Mouse (Mus musculus) myocyte (in vitro differentiated cells): ENCODE data around the gene Sh2d4b.

ENCODE experiments used
- CEBPB ChIP-seq: IDR thresholded peaks from 2 replicates; pipeline ENCODE4 v1.6.1; 2011; ENCODE audit warnings: mild to moderate bottlenecking, moderate library complexity; ENCODE audit not compliant: poor library complexity, insufficient read depth, severe bottlenecking
- E2F4 ChIP-seq: IDR thresholded peaks from one replicate; pipeline ENCODE4 v1.6.1; 2011; ENCODE audit warnings: mild to moderate bottlenecking, control low read depth, moderate library complexity; ENCODE audit not compliant: insufficient read depth
- MYOD1 ChIP-seq, 3 experiments: IDR thresholded peaks; one replicate each; pipeline ENCODE4 v1.6.1; 2011; ENCODE audit warnings: control low read depth in 2 of 3, low read depth in 2 of 3, mild to moderate bottlenecking in 2 of 3, moderate library complexity in 1 of 3; ENCODE audit not compliant: insufficient read length in 2 of 3, control insufficient read depth in 1 of 3
- MYOG ChIP-seq, 3 experiments: IDR thresholded peaks; one replicate each; pipeline ENCODE4 v1.6.1; 2011; ENCODE audit warnings: control low read depth in 2 of 3, low read depth in 2 of 3, mild to moderate bottlenecking in 2 of 3; ENCODE audit not compliant: insufficient read length in 2 of 3, control insufficient read depth in 1 of 3, insufficient read depth in 1 of 3
- POLR2A ChIP-seq: IDR thresholded peaks from one replicate; pipeline ENCODE4 v1.6.1; 2011; ENCODE audit warnings: low read depth, mild to moderate bottlenecking, control low read depth, moderate library complexity; ENCODE audit not compliant: insufficient read length
- POLR2AphosphoS2 ChIP-seq: IDR thresholded peaks from one replicate; pipeline ENCODE4 v1.6.1; 2011; ENCODE audit warnings: low read depth, control low read depth; ENCODE audit not compliant: insufficient read length
- REST ChIP-seq: IDR thresholded peaks from one replicate; pipeline ENCODE4 v1.6.1; 2011; ENCODE audit warnings: mild to moderate bottlenecking, control low read depth, moderate library complexity; ENCODE audit not compliant: insufficient read depth, insufficient read length
- SRF ChIP-seq: IDR thresholded peaks from one replicate; pipeline ENCODE4 v1.6.1; 2011; ENCODE audit warnings: low read depth; ENCODE audit not compliant: control insufficient read depth, insufficient read length
- TCF12 ChIP-seq: IDR thresholded peaks from one replicate; pipeline ENCODE4 v1.6.1; 2011; ENCODE audit warnings: mild to moderate bottlenecking, control low read depth; ENCODE audit not compliant: poor library complexity, insufficient read depth, severe bottlenecking
- TCF3 ChIP-seq: IDR thresholded peaks from one replicate; pipeline ENCODE4 v1.6.1; 2011; ENCODE audit warnings: low read depth, control low read depth; ENCODE audit not compliant: insufficient read length
- USF1 ChIP-seq: IDR thresholded peaks from one replicate; pipeline ENCODE4 v1.6.1; 2011; ENCODE audit warnings: low read depth, mild to moderate bottlenecking, control low read depth, moderate library complexity

DNA sequence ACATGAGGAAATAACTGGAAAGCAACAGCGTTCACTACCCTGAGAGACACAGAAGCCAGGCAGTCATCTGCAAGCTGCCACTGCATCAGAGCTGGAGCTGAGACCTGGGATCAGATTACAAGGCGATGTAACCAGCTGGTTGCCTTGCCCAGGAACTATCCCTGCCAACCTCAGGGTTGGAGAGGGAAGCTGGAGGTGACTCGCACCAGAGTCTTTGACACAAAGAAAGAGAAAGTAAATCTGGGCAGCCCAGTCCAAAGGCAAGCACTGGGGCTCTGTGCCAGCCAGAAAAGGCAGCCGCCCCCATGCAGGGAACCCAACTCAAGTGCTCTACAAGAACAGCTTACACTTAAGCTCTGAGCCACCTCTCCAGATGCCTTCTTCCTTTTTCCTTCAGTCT, 7.8 kb downstream of the Sh2d4b start:
- TF ChIP-seq MYOD1 (IDR thresholded peaks at IDR 0.05; ENCODE audit: control insufficient read depth in 1 of 3, insufficient read length in 2 of 3, low read depth in 2 of 3) (peak in 1 of 3 experiments; percentile 17), POLR2A (no peak), TCF12 (no peak), MYOG (IDR thresholded peaks at IDR 0.05; ENCODE audit: control insufficient read depth in 1 of 3, insufficient read depth in 1 of 3, insufficient read length in 2 of 3, low read depth in 2 of 3) (peak in 1 of 3 experiments; percentile 39), USF1 (no peak), TCF3 (no peak), CEBPB (0 out of 2 replicates have a peak, but pooled peaks have one; percentile 8), REST (no peak), SRF (no peak), E2F4 (no peak), POLR2AphosphoS2 (no peak)
